ENCODE assay signal across 8 mouse cellular contexts in genomic region chr9:57149021-57149420, GRCm38 (mm10). TPM values are rescaled to one million over a fixed set of nuclear protein-coding genes. Genes with fewer than 3 reads are reported as not detected.
DNase-seq lines count a peak whose midpoint lies in the region; ATAC-seq and TF ChIP-seq lines count a peak whose summit lies in the region.

No protein-coding gene starts in this region.

- H3K27ac ChIP-seq in cerebellum, adult 2 months (ENCODE audit: insufficient read depth, low read length), result peak overlapping the region; percentile 39; the same call in 1 of the 2 replicates
- 0 out of 2 replicates have a peak overlapping the region, but pooled peaks have one; percentile 4 for H3K27ac ChIP-seq in spleen, adult 2 months (ENCODE audit: insufficient read depth, low read length)
- peak overlapping the region; percentile 87 for H3K27ac ChIP-seq in limb, embryonic 15.5 days
- peak overlapping the region; percentile 93; the same call in 1 of the 2 replicates for H3K27ac ChIP-seq in stomach, embryonic 16.5 days (ENCODE audit: low read length)

- no peaks in the 10 kb centered on the region for H3K9me3 ChIP-seq in limb, embryonic 15.5 days
- H3K9me3 ChIP-seq in stomach, embryonic 16.5 days (replicated peaks; ENCODE audit: control insufficient read depth, low read length), result no peaks in the 10 kb centered on the region

- no peak for TF ChIP-seq POLR2A in cerebellum, adult 2 months (IDR thresholded peaks at IDR 0.05; ENCODE audit: borderline replicate concordance, insufficient read depth, low read length)
- no peak for TF ChIP-seq POLR2A in spleen, adult 2 months (IDR thresholded peaks at IDR 0.05; ENCODE audit: low read depth, low read length)

- H3K27me3 ChIP-seq in cerebellum, adult 2 months (ENCODE audit: control insufficient read depth, insufficient read depth, low read length), result no peaks in the 10 kb centered on the region
- no peaks in the 10 kb centered on the region for H3K27me3 ChIP-seq in spleen, adult 2 months (ENCODE audit: control insufficient read depth, insufficient read depth, low read length)
- no peaks in the 10 kb centered on the region for H3K27me3 ChIP-seq in limb, embryonic 15.5 days
- H3K27me3 ChIP-seq in stomach, embryonic 16.5 days (ENCODE audit: control insufficient read depth, insufficient read depth, low read length), result no peaks in the 10 kb centered on the region

- H3K4me2 ChIP-seq in limb, embryonic 15.5 days, result no peak overlapping the region; the same call in 1 of the 2 replicates
- H3K4me2 ChIP-seq in stomach, embryonic 16.5 days (ENCODE audit: low read depth, low read length), result peak overlapping the region; percentile 75

- no peak for ATAC-seq in limb, embryonic 15.5 days (ENCODE audit: insufficient number of reproducible peaks, low FRiP score, low TSS enrichment, low read depth)
- no peak for ATAC-seq in stomach, embryonic 16.5 days (ENCODE audit: insufficient read depth, low FRiP score)

- no peak for TF ChIP-seq CTCF in cerebellum, adult 2 months (IDR thresholded peaks at IDR 0.05; ENCODE audit: borderline replicate concordance, insufficient read depth, low read depth, low read length)
- TF ChIP-seq CTCF in spleen, adult 2 months (IDR thresholded peaks at IDR 0.05; ENCODE audit: extremely low read depth, insufficient read depth, insufficient read length, insufficient replicate concordance), result no peak

- H3K9ac ChIP-seq in limb, embryonic 15.5 days, result no peak overlapping the region
- H3K9ac ChIP-seq in stomach, embryonic 16.5 days (ENCODE audit: low read length), result peak overlapping the region; percentile 83

- H3K4me1 ChIP-seq in cerebellum, adult 2 months (ENCODE audit: control insufficient read depth, insufficient read depth, low read length), result peaks cover 9% of the 10 kb centered on the region; the same call in 1 of the 2 replicates
- H3K4me1 ChIP-seq in spleen, adult 2 months (ENCODE audit: control insufficient read depth, insufficient read depth, insufficient read length), result peaks cover 13% of the 10 kb centered on the region
- peaks cover 18% of the 10 kb centered on the region for H3K4me1 ChIP-seq in limb, embryonic 15.5 days
- peaks cover 15% of the 10 kb centered on the region; the same call in 1 of the 2 replicates for H3K4me1 ChIP-seq in stomach, embryonic 16.5 days (ENCODE audit: control insufficient read depth, insufficient read depth, low read length)

- peak overlapping the region; percentile 68 for H3K4me3 ChIP-seq in cerebellum, adult 2 months (replicated peaks; ENCODE audit: insufficient read depth, low read depth, low read length)
- no peak overlapping the region for H3K4me3 ChIP-seq in spleen, adult 2 months (ENCODE audit: extremely low read depth, insufficient read depth, insufficient read length)
- peak overlapping the region; percentile 58; the same call in 1 of the 2 replicates for H3K4me3 ChIP-seq in limb, embryonic 15.5 days
- H3K4me3 ChIP-seq in stomach, embryonic 16.5 days (replicated peaks; ENCODE audit: low read length), result peak overlapping the region; percentile 64

- WGBS in cerebellum, adult 2 months, result 59% methylated on average over 6 of the region's 6 CpGs
- WGBS in spleen, adult 2 months, result 58% methylated on average over 6 of the region's 6 CpGs
- WGBS in limb, embryonic 15.5 days, result 48% methylated on average over 6 of the region's 6 CpGs
- WGBS in stomach, embryonic 16.5 days, result 67% methylated on average over 6 of the region's 6 CpGs

- no peak for DNase-seq in cerebellum, adult 2 months
- DNase-seq in cerebellum, postnatal 4 days (ENCODE audit: low spot score in 2 of 2), result no peak
- DNase-seq in spleen, adult 2 months (ENCODE audit: low read depth in 1 of 2, low spot score in 2 of 2), result no peak
- no peak for DNase-seq in spleen, adult 12 weeks (ENCODE audit: low spot score)
- DNase-seq in left cerebral cortex, adult 9 months (ENCODE audit: low spot score in 2 of 2), result no peak
- DNase-seq in layer of hippocampus, adult 9-11 months, result no peak

- H3K36me3 ChIP-seq in spleen, adult 2 months (ENCODE audit: control insufficient read depth, insufficient read depth, low read length), result peaks cover 4% of the 10 kb centered on the region
- peaks cover 8% of the 10 kb centered on the region; the same call in 1 of the 2 replicates for H3K36me3 ChIP-seq in limb, embryonic 15.5 days
- H3K36me3 ChIP-seq in stomach, embryonic 16.5 days (ENCODE audit: control insufficient read depth, insufficient read depth, low read length), result no peaks in the 10 kb centered on the region

RNA-seq across cellular contexts. Expression of gene Neil1, which starts 0.9 kb away (rescaled TPM):
- polyA plus RNA-seq in cerebellum, adult 2 months (2012; rRNA removed), result 15.2 and 15.7 TPM in 2 replicates
- 11.5 and 14.7 TPM in 2 replicates for polyA plus RNA-seq in spleen, adult 2 months (2012; rRNA removed)
- 8.6 and 9.6 TPM in 2 replicates for polyA plus RNA-seq in limb, embryonic 15.5 days (2015; fragmentation: Nextera tagmentation; extraction: Ambion mirVana)
- 8.4 and 8.9 TPM in 2 replicates for polyA plus RNA-seq in stomach, embryonic 16.5 days (2015; fragmentation: Nextera tagmentation; extraction: Ambion mirVana)

RNA-seq across cellular contexts. Expression of gene Commd4, which starts 9.1 kb away (rescaled TPM):
- polyA plus RNA-seq in cerebellum, adult 2 months (2012; rRNA removed), result 150 and 170 TPM in 2 replicates
- 142 and 207 TPM in 2 replicates for polyA plus RNA-seq in spleen, adult 2 months (2012; rRNA removed)
- 93.7 and 94.6 TPM in 2 replicates for polyA plus RNA-seq in limb, embryonic 15.5 days (2015; fragmentation: Nextera tagmentation; extraction: Ambion mirVana)
- polyA plus RNA-seq in stomach, embryonic 16.5 days (2015; fragmentation: Nextera tagmentation; extraction: Ambion mirVana), result 84.3 and 92.9 TPM in 2 replicates

RNA-seq across cellular contexts. Expression of gene Man2c1, which starts 18.5 kb away (rescaled TPM):
- polyA plus RNA-seq in cerebellum, adult 2 months (2012; rRNA removed), result 192 and 203 TPM in 2 replicates
- polyA plus RNA-seq in spleen, adult 2 months (2012; rRNA removed), result 170 and 183 TPM in 2 replicates
- 64.6 and 67.1 TPM in 2 replicates for polyA plus RNA-seq in limb, embryonic 15.5 days (2015; fragmentation: Nextera tagmentation; extraction: Ambion mirVana)
- 74.8 and 80.9 TPM in 2 replicates for polyA plus RNA-seq in stomach, embryonic 16.5 days (2015; fragmentation: Nextera tagmentation; extraction: Ambion mirVana)

Comparison
In these comparisons a context has a peak if more than half of its experiments do, and no peak if none do; other contexts are left out.
1. H3K27ac ChIP-seq: peak in every context shown above with its lines; median percentile 93 in stomach, embryonic 16.5 days; 87 in limb, embryonic 15.5 days; 39 in cerebellum, adult 2 months; 4 in spleen, adult 2 months.